Mouse (Mus musculus) heart, postnatal 0 days (tissue): Measurements from ENCODE around the gene Camsap3. TPM values are rescaled to one million over a fixed set of nuclear protein-coding genes. Genes with fewer than 3 reads are reported as not detected.

Experiments
- ATAC-seq: fragments of 200-750 bp; cut with Nextera tagmentation; 2 replicates; pipeline ENCODE4 v1.8.0; 2017; ENCODE audit warnings: low read depth, moderate number of reproducible peaks, moderate library complexity; ENCODE audit not compliant: insufficient read depth
- DNase-seq: peaks from one replicate; pipeline ENCODE4 v3.0.0-alpha.2; 2016; ENCODE audit warnings: low spot score
- H3K27ac ChIP-seq: fragments of 300-500 bp; sonication (generic); 2 replicates; pipeline ENCODE4 v1.5.1; 2014; ENCODE audit warnings: low read depth, mild to moderate bottlenecking
- H3K27me3 ChIP-seq: fragments of 300-500 bp; sonication (generic); 2 replicates; pipeline ENCODE4 v1.6.1; 2014; ENCODE audit warnings: low read length, mixed read lengths; ENCODE audit not compliant: control insufficient read depth, insufficient read depth
- H3K36me3 ChIP-seq: fragments of 300-500 bp; sonication (generic); replicated peaks from 2 replicates; pipeline ENCODE4 v1.6.1; 2014; ENCODE audit warnings: low read length, mixed read lengths; ENCODE audit not compliant: control insufficient read depth, insufficient read depth
- H3K4me1 ChIP-seq: fragments of 300-500 bp; sonication (generic); 2 replicates; pipeline ENCODE4 v1.6.1; 2014; ENCODE audit warnings: antibody characterized with exemption; ENCODE audit not compliant: control insufficient read depth, insufficient read depth
- H3K4me2 ChIP-seq: fragments of 300-500 bp; sonication (generic); 2 replicates; pipeline ENCODE4 v1.6.1; 2014; ENCODE audit warnings: low read depth, mild to moderate bottlenecking, low read length, moderate library complexity
- H3K4me3 ChIP-seq: fragments of 300-500 bp; sonication (generic); 2 replicates; pipeline ENCODE4 v1.5.1; 2014; ENCODE audit warnings: low read depth, low read length
- H3K9ac ChIP-seq: fragments of 300-500 bp; sonication (generic); replicated peaks from 2 replicates; pipeline ENCODE4 v1.6.1; 2014; ENCODE audit warnings: low read depth, low read length, mixed read lengths
- H3K9me3 ChIP-seq: fragments of 300-500 bp; sonication (generic); replicated peaks from 2 replicates; pipeline ENCODE4 v1.6.1; 2016; ENCODE audit warnings: low read length; ENCODE audit not compliant: control insufficient read depth
- CTCF ChIP-seq: IDR thresholded peaks from 2 replicates; pipeline ENCODE4 v1.5.1; 2016; ENCODE audit warnings: antibody characterized with exemption, control low read depth, low read depth
- EP300 ChIP-seq: IDR thresholded peaks from 2 replicates; pipeline ENCODE4 v1.6.1; 2016; ENCODE audit warnings: antibody characterized with exemption, low read depth
- WGBS: fragments of 180-500 bp; shearing (Covaris S2); extraction: QIAGEN DNeasy Blood & Tissue Kit; methylation state at CpG from one replicate; pipeline ENCODE4 v1.1.7; 2014; 5-methylcytosine and 5-hydroxymethylcytosine counted together
- polyA plus RNA-seq: library from polyadenylated mRNA; unstranded; fragments of >200 nt; fragmentation: Nextera tagmentation; extraction: Ambion mirVana; gene quantifications from 2 replicates; pipeline ENCODE4 v1.2.1, GENCODE M21; 2015
- total RNA-seq: library from RNA; depleted of rRNA; stranded (reverse); fragments of >200 nt; gene quantifications from 2 replicates; pipeline ENCODE4 v1.2.3, GENCODE M21; 2014; ENCODE audit warnings: low replicate concordance

Gene Camsap3
- total and polyA plus RNA-seq, 2 experiments from 2014 or later: 0.33 to 7.9 TPM

GRCm38 (mm10) chr8:3588258-3588633, 1.2 kb downstream of the Camsap3 start:
- WGBS: 21% methylated on average over 11 of the region's 11 CpGs
- peak overlapping the region; percentile 100 for H3K4me2 ChIP-seq
- peak overlapping the region; percentile 53; the same call in 1 of the 2 replicates for H3K9ac ChIP-seq
- DNase-seq (no peak), ATAC-seq (0 out of 2 replicates have a peak, but pooled peaks have one; percentile 10)
- no peaks in the 10 kb centered on the region for H3K9me3 ChIP-seq
- H3K4me3 ChIP-seq: peak overlapping the region; percentile 71
- H3K36me3 ChIP-seq: no peaks in the 10 kb centered on the region
- H3K27ac ChIP-seq: no peak overlapping the region
- peaks cover 5% of the 10 kb centered on the region; the same call in 1 of the 2 replicates for H3K4me1 ChIP-seq
- TF ChIP-seq CTCF (no peak), EP300 (no peak)
- peaks cover 18% of the 10 kb centered on the region; the same call in 1 of the 2 replicates for H3K27me3 ChIP-seq

- no peak overlapping the region for H3K9ac ChIP-seq
- 35% methylated on average over 3 of the region's 3 CpGs for WGBS
Measured at GRCm38 (mm10) chr8:3593470-3593869, 6.4 kb downstream of the Camsap3 start.

GRCm38 (mm10) chr8:3594466-3594865, 7.4 kb downstream of the Camsap3 start:
- Histone ChIP-seq H3K9me3 (no peaks in the 10 kb centered on the region), H3K4me3 (no peak overlapping the region), H3K4me2 (no peak overlapping the region), H3K36me3 (no peaks in the 10 kb centered on the region), H3K4me1 (no peaks in the 10 kb centered on the region), H3K27ac (no peak overlapping the region), H3K27me3 (no peaks in the 10 kb centered on the region), H3K9ac (no peak overlapping the region)
- TF ChIP-seq CTCF: no peak
- TF ChIP-seq EP300: no peak
- 78% methylated on average over 2 of the region's 2 CpGs for WGBS
- ATAC-seq (no peak), DNase-seq (no peak)

More at GRCm38 (mm10) chr8:3593470-3593869, 6.4 kb downstream of the Camsap3 start:
- Histone ChIP-seq H3K4me2 (no peak overlapping the region), H3K27me3 (no peaks in the 10 kb centered on the region), H3K4me1 (no peaks in the 10 kb centered on the region), H3K4me3 (no peak overlapping the region), H3K27ac (no peak overlapping the region), H3K9me3 (no peaks in the 10 kb centered on the region), H3K36me3 (no peaks in the 10 kb centered on the region)
- TF ChIP-seq EP300: no peak
- TF ChIP-seq CTCF: no peak
- DNase-seq (no peak), ATAC-seq (no peak)

GRCm38 (mm10) chr8:3598054-3598453, 11.0 kb downstream of the Camsap3 start:
- no peaks in the 10 kb centered on the region for H3K4me1 ChIP-seq
- DNase-seq (no peak), ATAC-seq (no peak)
- no peak overlapping the region for H3K9ac ChIP-seq
- H3K4me2 ChIP-seq: no peak overlapping the region
- no peaks in the 10 kb centered on the region for H3K9me3 ChIP-seq
- TF ChIP-seq CTCF (no peak), EP300 (no peak)
- no peak overlapping the region for H3K4me3 ChIP-seq
- 60% methylated on average over 3 of the region's 3 CpGs for WGBS
- no peaks in the 10 kb centered on the region for H3K36me3 ChIP-seq
- no peak overlapping the region for H3K27ac ChIP-seq
- no peaks in the 10 kb centered on the region for H3K27me3 ChIP-seq

GRCm38 (mm10) chr8:3599219-3599618, 12.1 kb downstream of the Camsap3 start:
- DNase-seq (no peak), ATAC-seq (no peak)
- H3K4me2 ChIP-seq: no peak overlapping the region
- no peak overlapping the region for H3K4me3 ChIP-seq
- H3K9ac ChIP-seq: no peak overlapping the region
- no peak for TF ChIP-seq CTCF
- no peak for TF ChIP-seq EP300
- no peaks in the 10 kb centered on the region for H3K4me1 ChIP-seq
- H3K27me3 ChIP-seq: no peaks in the 10 kb centered on the region
- no peak overlapping the region for H3K27ac ChIP-seq
- no peaks in the 10 kb centered on the region for H3K9me3 ChIP-seq
- H3K36me3 ChIP-seq: no peaks in the 10 kb centered on the region
- 50% methylated on average over 1 of the region's 1 CpGs for WGBS

- no peak overlapping the region for H3K9ac ChIP-seq
- H3K9me3 ChIP-seq: no peaks in the 10 kb centered on the region
- peak; percentile 21; the same call in 1 of the 2 replicates for ATAC-seq
- H3K27me3 ChIP-seq: no peaks in the 10 kb centered on the region
- no peaks in the 10 kb centered on the region for H3K36me3 ChIP-seq
- no peak overlapping the region for H3K4me3 ChIP-seq
- peak; percentile 37 for DNase-seq
- H3K4me1 ChIP-seq: no peaks in the 10 kb centered on the region
- H3K27ac ChIP-seq: no peak overlapping the region
- 54% methylated on average over 6 of the region's 6 CpGs for WGBS
- TF ChIP-seq CTCF (no peak), EP300 (no peak)
- H3K4me2 ChIP-seq: no peak overlapping the region
Measured at GRCm38 (mm10) chr8:3600401-3600800, 13.3 kb downstream of the Camsap3 start.
